Mouse (Mus musculus): ENCODE measurements around the gene Ntmt1.

Gene Ntmt1

GRCm38 (mm10) chr2:30784078-30784994 lies 23.3 kb upstream of the Ntmt1 start:
- DNase-seq (ENCODE audit: low spot score): no peak

- no peak for DNase-seq (ENCODE audit: low spot score)
Observed at GRCm38 (mm10) chr2:30787466-30787865, 20.2 kb upstream of the Ntmt1 start.

GRCm38 (mm10) chr2:30792061-30792460 lies 15.6 kb upstream of the Ntmt1 start:
- no peak for DNase-seq (ENCODE audit: low spot score)

GRCm38 (mm10) chr2:30794179-30795108 lies 13.2 kb upstream of the Ntmt1 start:
- peak; percentile 88 for DNase-seq (ENCODE audit: low spot score)

- DNase-seq (ENCODE audit: low spot score): no peak
Observed at GRCm38 (mm10) chr2:30795271-30795888, 12.2 kb upstream of the Ntmt1 start.

- no peak for DNase-seq (ENCODE audit: low spot score)
Observed at GRCm38 (mm10) chr2:30795889-30796275, 11.7 kb upstream of the Ntmt1 start.

- peak; percentile 73 for DNase-seq (ENCODE audit: low spot score)
Observed at GRCm38 (mm10) chr2:30796382-30796781, 11.2 kb upstream of the Ntmt1 start.

GRCm38 (mm10) chr2:30799456-30799855 lies 8.2 kb upstream of the Ntmt1 start:
- DNase-seq (ENCODE audit: low spot score): no peak

GRCm38 (mm10) chr2:30800671-30801066 lies 7.0 kb upstream of the Ntmt1 start:
- no peak for DNase-seq (ENCODE audit: low spot score)

GRCm38 (mm10) chr2:30801067-30801852 lies 6.4 kb upstream of the Ntmt1 start:
- no peak for DNase-seq (ENCODE audit: low spot score)

GRCm38 (mm10) chr2:30803604-30804003 lies 4.0 kb upstream of the Ntmt1 start, which contains the start of gene 1700001O22Rik:
Gene 1700001O22Rik, minus strand, starts transcription at chr2:30803661.
- DNase-seq (ENCODE audit: low spot score): no peak

GRCm38 (mm10) chr2:30805983-30806382 lies 1.6 kb upstream of the Ntmt1 start:
- no peak for DNase-seq (ENCODE audit: low spot score)

- no peak for DNase-seq (ENCODE audit: low spot score)
Observed at GRCm38 (mm10) chr2:30807147-30807647, 429 bp upstream of the Ntmt1 start.

GRCm38 (mm10) chr2:30808296-30808655 lies 650 bp downstream of the Ntmt1 start:
- peak; percentile 28 for DNase-seq (ENCODE audit: low spot score)

- no peak for DNase-seq (ENCODE audit: low spot score)
Observed at GRCm38 (mm10) chr2:30809503-30809902, 1.9 kb downstream of the Ntmt1 start.

- DNase-seq (ENCODE audit: low spot score): no peak
Observed at GRCm38 (mm10) chr2:30810573-30810972, 2.9 kb downstream of the Ntmt1 start.

- DNase-seq (ENCODE audit: low spot score): no peak
Observed at GRCm38 (mm10) chr2:30816383-30816782, 8.8 kb downstream of the Ntmt1 start.

GRCm38 (mm10) chr2:30819873-30820272 lies 12.2 kb downstream of the Ntmt1 start:
- no peak for DNase-seq (ENCODE audit: low spot score)

- no peak for DNase-seq (ENCODE audit: low spot score)
Observed at GRCm38 (mm10) chr2:30821073-30821472, 13.4 kb downstream of the Ntmt1 start.

GRCm38 (mm10) chr2:30822460-30822859 lies 14.8 kb downstream of the Ntmt1 start:
- DNase-seq (ENCODE audit: low spot score): no peak
